Mouse (Mus musculus) lung, postnatal 4 days (tissue): ENCODE data around the gene Tmem119.

Source experiments
- DNase-seq, 2 experiments: peaks; one replicate each; pipeline ENCODE4 v3.0.0; 2021

Gene Tmem119

DNA sequence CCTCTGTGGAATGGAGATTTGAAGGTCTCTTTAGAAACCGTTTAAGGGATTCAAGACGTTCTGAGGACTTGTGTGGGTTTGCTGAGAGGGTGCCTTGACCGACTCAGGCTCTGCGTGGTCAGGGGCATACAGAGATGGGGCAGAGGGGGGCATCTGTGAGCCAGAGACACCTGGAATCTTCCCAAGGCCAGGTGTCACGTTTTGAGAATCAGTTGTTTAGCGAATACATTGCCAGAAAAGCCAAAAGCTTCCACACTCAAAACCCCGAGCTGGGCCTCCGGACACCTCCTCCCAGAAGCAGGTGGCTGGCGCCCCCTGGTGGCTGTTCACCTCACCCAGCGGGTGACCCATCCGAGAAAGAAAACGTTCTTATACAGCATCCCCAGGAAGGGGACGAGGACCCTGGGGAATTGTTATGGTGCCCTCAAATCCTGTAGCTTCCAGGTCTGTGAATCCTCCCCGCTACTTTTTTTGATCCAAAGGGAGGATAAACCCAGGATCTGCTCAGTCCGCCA lies 15.4 kb upstream of the Tmem119 start:
- peak; percentile 71 to 81 for DNase-seq

DNA sequence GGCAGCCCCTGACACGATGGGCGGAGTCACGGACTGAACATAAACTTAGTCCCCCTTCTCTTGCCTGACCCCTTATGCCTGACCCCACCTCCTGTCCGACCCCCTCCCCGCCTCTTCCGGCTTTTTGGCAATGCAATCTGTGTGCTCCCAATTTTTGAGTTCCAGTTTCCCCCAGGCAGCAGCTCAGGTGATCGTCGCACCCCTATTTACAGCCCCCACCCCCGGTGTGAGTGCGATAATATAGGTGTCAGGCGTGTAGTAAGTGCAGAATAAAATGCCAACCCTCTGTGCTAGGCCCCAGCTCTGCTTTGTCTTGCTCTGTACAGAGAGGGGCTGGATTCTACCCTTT lies 14.7 kb upstream of the Tmem119 start:
- DNase-seq: no peak

DNA sequence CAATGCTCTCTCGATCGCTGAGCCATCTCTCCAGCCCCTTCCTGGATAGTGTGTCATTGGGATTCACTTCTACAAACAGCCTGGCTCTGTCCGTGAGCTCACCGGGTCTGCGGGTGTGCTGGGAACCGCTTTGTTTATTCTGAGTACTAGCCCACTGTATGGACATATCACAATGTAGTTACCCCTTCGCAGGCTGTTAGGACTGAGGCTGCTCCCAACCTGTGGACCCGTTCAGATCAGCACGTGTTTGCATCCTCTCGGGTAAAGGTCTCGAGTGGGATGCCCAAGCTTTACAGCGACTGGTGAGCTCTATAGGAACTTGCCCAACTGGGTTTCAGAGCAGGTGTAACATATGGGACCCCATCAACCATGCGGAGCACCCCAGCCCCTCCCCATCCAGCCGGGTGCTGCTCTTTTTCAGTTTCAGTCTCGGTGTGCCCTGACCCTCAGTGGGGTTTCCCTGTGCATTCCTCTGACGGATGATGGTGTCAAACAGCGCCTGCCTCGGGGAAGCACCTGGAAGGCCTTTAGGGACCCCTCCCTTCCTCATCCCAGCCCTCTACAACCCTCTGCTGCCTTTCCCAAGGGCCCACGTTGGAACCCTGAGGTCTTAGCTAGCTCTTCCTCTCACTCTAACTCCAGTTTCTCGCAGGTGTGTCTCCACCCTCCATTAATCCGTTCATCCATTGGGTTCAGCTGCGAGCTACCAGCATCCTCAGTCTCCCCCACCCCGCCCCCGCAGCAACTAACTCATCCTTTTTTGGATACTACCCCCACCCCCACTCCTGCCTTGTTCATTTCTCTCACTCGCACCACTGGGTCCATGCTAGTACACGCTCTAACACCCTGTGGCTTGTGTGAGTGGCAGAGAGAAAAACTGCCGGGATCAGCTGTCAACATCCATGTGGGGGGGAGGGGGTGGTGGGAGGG lies 14.1 kb upstream of the Tmem119 start:
- no peak for DNase-seq

DNA sequence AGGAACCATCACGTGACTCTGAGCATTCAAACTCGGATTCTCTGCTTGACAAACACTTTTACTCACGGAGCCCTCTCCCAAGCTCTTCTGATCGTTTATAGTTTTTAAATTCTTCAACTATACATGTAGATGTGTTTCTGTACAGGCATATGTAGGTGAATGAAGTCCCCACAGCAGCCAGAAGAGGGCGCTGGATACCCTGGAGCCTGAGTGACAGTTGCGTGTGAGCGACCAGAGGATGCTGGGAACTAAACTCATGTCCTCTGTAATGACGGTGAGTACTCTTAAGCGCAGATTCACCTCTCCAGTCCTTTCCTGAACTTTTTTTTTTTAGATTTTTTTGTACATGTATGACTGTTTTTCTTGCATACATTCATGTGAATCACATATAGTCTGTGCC lies 13.3 kb upstream of the Tmem119 start:
- no peak for DNase-seq

DNA sequence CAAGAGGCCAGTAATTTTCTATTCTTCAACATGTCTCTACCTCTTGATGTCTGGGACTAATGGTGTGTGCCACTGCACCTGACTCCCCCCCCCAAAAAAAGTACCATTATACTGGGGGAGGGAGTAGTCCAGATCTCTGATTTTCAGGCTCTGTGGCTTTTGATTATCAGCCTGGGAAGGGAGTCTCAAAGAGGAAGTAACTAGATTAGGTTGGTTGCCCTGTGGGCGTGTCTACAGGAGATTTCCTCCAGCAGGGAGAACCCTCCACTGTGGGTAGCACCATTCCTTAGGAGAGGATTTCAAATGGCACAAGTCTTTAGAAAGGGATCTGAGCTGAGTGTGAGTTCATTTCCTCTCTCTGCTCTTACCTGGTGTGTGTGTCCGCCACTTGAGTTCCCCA lies 12.3 kb upstream of the Tmem119 start:
- no peak for DNase-seq

DNA sequence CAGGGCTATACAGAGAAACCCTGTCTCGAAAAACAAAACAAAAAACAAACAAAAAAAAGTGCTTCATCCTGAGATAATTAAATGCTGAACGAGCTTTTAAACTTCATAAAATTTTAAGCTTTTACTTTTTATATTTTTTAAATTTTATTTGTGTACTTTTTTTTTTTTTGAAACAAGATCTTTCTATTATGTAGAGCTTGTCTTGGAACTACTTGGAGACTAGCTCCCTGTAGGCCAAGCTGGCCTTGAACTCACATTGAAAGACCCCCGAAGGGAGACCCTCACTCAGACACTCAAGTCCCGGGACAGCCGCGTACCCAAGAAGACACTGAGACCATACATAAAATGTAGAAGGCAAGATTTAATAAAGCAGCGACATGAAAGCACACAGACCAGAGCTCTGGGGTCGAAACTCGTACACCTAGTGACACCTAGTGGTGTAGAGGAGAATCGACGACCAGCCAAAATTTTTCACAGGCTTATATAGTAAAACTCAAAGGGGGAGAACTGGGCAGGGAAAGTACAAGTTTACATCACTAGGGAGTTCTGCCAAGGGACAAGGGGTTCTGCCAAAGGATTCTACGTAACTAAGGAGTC lies 11.6 kb upstream of the Tmem119 start:
- peak in 1 of 2 experiments; percentile 51 for DNase-seq

DNA sequence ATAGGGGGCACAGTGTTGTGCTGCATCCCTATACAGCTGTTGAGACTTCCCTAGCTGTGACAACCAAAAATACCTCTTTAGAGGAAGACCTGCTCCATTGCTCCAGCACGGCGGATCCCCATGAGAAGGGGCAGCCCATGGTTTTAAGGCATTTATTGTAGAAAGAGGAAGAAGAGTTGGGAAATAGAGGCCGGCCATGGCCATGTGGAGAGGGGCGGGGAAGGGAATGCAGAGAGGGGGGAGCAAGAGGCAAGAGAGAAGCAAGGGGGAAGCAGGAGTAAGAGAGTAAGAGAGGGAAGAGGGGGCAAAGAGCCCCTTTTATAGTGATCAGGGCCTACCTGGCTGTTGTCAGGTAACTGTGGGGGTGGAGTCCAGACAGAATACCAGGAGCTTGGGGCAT lies 9.8 kb upstream of the Tmem119 start:
- no peak for DNase-seq

DNA sequence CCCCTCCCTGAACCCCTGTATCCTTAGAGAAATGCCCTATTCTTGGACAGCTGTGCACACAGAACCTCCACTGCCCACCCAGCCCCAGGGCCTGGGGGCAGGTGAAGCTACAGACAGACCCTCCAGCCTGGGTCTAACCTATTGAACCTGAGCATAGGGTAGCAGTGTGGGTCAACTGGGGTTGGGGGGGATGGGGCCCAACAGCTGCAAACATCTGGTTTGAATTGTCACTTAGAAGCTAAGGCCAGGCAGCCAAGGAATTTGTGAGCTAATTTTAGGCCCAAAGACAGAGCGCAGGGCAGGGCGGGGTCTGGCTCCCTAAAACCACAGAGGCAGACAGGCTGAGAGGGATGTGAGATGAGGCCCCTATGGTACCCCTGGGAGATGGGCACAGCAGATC lies 7.9 kb upstream of the Tmem119 start:
- peak in 1 of 2 experiments; percentile 66 for DNase-seq

DNA sequence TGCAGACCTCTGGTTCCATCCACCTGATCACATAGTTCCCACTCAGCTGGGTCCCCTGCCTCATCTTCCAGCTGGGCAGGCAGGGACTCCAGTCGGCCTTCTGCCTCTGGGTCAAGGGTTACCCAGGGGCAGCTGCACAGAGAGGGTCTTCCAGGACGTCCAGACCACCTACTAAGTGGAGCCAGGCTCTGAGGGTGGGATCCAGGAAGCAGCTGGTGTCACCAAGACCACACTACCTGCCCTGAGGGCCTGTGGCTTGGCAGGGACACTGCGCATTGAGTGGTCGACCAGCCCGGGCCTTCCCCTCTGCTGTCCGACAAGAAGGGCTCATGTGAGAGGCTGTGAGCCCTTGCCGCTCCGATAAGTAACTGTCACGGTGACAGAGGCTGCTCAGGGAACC lies 7.4 kb upstream of the Tmem119 start:
- no peak for DNase-seq

DNA sequence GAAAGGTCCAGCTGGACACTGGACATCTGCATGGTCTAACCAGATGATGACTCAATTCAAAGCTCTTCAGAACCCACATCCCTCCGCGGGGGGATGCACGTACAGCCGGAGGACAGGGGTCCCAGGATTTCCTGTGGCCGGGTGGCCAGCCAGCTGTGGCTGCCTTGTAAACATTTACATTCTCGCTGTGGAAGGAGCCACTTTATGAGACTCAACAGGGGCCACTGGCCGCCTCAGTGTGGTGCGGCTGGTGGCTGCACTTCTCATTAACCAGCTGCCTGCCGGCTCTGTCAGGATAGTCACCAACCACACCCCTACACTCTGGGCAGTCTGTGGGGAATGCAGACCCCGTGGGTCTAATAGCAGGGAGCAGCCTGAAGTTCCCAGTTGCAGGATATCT lies 6.1 kb upstream of the Tmem119 start:
- peak in 1 of 2 experiments; percentile 64 for DNase-seq

DNA sequence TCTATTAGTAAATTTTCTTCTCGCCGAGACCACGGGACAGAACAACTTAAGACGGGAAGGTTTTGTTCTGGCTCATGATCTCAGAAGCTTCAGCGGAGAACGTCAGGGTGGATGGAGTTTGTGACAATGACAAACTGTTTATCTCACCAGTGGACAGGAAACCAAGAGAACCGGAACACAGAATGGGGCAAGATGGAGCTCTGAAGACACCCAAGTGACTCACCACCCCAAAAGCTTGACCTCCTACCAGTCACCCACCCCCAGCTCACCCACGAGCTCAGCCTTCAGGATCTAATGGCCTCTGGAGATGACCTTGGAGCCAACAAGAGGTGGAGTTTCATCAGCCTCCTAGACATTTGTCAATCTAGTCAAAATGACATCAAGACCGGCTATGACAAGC lies 5.0 kb upstream of the Tmem119 start:
- no peak for DNase-seq

DNA sequence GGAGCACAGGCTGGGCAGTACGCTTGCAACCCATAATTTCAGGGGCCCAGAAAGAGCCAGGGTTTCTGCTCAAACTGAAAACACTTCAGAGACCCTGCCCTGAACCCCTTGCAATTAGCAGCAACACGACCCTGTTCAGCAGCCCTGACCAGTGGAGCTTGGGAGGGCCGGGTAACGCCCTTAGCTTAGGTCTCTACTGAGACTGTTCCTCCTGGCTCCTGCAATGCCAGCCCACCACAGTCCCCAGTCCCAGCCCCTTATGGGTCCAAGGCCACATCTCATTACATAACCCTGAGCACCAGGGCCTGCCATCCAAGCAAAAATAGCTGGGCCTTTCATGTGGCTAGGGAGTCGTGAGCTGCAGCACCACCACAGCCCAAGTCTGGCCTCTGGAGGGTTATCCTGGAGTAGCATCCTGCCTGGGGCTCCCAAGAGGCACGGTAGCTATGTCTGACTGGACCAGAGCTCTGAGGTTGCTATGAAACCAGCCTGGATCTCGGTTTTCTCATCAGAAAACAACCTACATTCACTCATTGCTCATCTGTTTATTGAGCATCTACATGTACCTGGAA lies 4.2 kb upstream of the Tmem119 start:
- no peak for DNase-seq

DNA sequence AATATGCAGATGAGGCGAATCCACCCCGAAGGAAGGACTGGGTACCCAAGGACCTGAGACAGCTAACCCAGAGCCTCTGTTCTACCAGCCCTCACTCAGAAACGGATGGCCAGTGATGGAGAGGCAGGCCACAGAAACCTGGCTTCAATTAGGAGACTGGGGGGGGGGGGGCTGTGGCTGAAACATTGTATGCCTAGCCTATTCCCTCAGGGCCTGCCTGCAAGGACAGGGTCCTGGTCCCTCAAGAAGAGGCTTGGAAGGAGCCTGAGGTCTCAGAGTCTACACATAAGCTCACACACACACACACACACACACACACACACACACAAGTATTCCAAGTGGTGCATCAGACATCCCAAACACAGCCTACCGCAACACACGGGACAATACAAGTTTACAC lies 625 bp downstream of the Tmem119 start:
- no peak for DNase-seq

DNA sequence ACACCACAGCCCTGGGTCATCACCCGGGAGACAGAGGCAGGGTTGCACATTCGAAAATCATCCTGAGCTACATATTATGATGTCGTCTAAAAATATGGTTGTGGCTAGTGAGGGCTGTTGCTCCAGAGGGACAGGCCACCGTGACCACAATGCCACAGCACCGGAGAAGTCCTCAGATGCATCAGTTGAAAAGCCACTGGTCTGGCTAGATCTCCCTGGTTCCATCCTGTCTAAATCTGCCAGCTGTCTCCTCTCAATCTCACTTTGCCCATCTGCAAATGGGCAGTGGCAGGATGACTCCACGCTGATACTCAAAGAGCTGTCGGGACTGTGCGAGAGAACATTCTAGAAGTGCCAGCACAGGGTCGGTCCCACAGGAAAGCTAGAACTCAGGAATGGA lies 1.8 kb downstream of the Tmem119 start:
- DNase-seq: no peak

DNA sequence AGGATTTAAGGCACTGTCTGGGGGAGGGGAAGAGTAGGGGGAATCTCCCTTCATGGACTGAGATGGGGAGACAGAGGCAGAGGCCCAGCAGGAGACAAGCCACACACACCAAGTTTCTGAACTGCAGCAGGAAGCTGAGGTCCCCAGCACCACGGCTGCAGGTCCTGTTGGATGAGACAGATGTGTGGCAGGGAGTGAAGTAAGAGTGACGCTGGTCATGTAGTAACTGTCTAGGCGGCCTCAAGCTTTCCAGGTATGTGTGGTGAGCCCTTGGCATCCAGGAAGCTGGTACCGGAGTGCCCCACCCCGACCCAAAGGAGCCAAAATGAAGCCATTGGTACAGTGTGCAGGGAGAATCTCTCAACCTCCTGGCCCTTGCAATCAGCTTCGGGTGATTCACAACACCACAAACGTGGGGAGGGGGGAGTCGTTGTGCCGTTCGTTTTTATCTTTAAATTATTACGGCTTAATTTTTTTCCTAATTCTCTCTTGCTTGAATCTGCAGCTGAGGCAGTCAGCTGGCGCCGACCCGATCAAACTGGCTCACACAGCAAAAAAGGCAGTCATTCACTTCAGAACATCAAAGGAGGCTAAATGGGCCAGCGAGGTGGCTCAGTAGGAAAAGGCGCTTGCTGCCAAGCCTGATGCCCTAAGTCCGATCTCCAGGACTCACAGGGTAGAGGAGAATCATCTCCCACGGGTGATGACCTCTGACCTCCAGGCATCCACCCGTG lies 3.0 kb downstream of the Tmem119 start:
- DNase-seq: no peak

DNA sequence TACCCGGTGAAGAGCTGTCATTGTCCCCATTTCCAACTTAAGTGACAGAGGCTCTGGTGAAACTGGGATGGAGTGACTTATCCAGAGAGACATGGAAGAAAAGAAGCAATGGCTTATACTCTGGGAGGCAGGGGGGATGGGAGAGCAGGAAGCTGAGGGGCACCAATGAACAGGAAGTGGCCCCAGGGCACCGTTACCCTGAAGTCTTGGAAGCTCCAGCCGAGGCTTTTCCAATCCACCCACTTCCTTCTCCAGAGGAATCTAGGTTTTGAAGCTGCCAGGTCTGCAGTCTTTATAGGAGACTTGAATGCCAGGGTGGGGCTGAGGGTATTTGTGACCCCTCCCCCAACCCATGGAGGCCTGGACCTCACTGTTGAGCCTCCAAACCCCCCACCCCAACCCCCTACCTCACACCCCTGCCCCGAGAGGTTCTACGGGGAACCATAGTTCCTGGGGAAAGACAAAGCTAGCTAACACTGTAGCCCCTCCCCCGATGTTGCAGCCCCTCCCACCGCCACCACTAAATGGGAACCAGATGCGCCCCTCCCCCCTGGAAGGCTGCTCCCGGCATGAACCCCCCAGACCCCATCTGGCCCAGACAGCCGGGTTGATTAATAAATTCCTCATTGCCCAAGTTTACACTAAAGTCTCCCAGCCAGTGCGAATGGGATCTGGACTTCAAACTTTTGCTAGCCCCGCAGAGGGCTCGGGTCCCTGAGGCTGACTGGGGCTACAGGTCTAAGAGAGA lies 3.7 kb downstream of the Tmem119 start:
- peak; percentile 59 to 60 for DNase-seq

DNA sequence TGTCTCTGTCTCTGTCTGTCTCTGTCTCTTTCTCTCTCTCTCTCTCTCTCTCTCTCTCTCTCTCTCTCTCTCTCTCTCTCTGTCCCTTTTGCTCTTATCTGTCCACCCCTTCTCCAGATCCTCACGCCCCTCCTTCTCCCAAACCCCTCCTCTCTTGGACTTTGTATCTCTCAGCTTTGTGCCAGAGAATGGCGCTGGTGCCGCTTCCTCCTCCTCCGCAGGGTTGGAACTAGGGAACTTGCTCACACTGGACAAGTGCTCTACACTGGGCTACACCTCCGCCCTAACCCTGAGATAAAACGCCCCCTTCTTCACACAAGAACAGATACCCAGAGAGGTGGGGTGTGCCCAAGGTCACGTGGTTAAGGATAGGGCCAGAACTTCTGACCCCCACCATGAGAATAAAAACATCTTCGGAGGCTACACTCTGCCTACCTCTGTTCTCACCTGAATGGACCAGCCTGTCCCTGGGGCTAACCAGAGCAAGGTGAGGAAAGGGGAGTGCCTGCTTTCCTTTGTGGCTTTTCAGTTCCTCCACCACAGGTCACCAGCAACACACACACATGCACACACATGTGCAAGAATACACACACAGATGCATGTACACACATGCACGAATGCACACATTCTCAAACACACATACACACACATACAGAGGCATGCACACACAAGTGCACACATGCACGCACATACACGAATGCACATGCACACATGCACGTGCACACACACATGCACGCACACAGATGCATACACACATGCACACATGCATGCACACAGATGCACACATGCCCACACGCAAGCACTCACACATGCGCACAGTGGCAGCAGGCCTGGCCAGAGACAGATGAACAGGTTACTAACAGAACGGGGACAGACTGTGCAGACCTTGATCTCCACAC lies 8.9 kb downstream of the Tmem119 start:
- DNase-seq: no peak

DNA sequence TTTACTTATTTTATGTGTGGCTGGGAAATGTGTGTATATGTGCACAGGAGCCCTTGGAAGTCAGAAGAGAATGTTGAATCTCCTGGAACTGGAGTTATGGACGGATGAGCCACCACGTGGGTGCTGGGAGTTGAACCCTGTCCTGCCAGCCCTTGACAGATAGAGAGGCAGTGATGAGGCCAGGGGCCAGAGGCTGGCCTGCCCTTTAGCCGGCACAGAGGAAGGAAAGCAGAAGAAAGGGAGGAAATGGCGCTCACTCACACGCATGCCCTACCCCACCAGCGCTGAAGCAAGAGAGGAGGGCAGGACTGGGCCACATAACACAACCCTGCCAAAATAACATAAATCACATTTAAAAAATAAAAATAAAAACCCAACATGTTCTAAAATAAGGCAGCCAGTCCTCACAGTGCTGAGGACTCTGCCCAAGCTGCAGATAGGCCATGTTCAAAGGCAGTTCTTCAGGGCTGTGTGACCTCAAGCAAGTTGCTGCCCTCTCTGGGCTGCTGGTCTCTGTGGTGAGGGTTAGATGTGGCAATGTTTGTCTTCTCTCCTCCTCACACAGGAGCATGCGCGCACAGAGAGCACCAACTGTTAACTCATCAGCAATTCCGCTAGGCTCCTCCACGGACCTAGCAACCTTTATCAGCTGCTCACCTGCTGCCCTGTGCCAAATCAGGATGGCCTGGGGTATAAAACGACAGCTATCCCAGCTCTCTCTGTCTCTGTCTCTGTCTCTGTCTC lies 9.7 kb downstream of the Tmem119 start:
- peak; percentile 53 to 78 for DNase-seq

DNA sequence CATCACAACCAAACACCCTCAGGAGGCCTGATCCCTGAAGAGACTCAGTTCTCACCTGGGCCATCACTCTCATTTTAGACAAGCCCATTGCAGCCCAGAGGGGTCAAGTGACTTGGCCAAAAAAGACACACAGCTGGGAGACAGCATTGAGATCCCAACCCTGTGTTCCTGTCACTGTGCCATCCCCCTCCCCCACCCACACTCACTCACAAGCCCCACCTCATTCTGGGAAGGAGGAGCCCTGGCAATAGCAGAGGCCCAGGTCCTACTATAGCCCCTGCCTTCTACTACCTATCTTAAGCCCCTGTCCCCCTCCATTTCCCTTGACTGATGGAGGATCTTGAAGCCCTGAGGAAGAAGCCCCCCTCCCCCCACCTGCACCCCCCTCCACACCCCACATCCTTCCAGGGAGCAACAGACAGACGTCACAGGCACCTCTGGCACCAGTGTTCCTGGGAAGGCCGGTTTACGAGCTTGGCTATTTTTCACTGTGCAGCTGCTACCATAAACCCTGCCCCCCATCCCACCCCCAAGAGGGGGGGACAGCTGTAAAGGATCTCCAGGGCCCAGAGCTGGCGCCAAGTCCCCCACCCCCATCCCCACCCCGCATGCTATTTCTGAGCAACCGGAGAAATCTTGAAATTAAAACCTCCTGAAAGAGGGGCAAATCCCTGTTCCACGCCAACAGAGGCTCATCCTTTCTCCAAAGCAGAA lies 11.1 kb downstream of the Tmem119 start:
- peak; percentile 62 to 88 for DNase-seq

DNA sequence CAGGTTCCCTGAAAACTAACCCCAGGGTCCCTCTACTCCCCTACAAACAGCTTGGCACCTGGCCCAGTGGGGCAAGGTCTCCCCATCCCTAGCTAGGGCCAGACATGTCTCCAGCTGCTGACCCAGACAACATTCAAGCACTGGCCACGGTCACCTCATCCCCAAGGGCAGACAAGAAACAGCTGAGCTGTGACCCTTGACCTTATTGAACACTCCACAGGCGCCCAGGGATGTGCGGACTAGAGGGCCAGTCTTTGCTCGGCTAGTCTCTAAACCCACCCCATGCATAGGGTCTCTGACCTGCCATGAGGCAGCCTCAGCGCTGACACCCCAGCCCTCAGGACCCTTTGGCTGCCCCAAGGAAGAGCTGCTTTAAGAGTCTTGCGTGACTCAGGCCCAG lies 11.7 kb downstream of the Tmem119 start:
- DNase-seq: peak in 1 of 2 experiments; percentile 53
